Mouse (Mus musculus): ENCODE measurements around the gene Tdrkh. TPM values are rescaled to one million over a fixed set of nuclear protein-coding genes. Genes with fewer than 3 reads are reported as not detected.

Gene Tdrkh
- total RNA-seq, 2 experiments from 2014 or later, result 4.4 to 6.1 TPM

Other genes with a start within 250 kb of the Tdrkh start
- not detected for gene Gm10696, start 235.1 kb upstream of the Tdrkh start, total RNA-seq (2021)
- gene Gm5286, start 216.6 kb upstream of the Tdrkh start, total RNA-seq (2021), result not detected
- not detected for gene Gm4778, start 149.2 kb upstream of the Tdrkh start, total RNA-seq (2021)
- 10 to 100 TPM; 14.9 to 15.3 TPM for gene Them4, start 103.2 kb upstream of the Tdrkh start, total RNA-seq (2021)
- not detected for gene Them5, start 71.2 kb upstream of the Tdrkh start, total RNA-seq (2021)
- under 1 TPM; 0.20 to 0.21 TPM for gene C2cd4d, start 50.8 kb upstream of the Tdrkh start, total RNA-seq (2021)
- 10 to 100 TPM; 50.4 to 62.8 TPM for gene Rorc, start 40.5 kb upstream of the Tdrkh start, total RNA-seq (2021)
- gene Lingo4, start 14.8 kb upstream of the Tdrkh start, total RNA-seq (2021), result under 1 TPM; 0.10 to 0.13 TPM
- 10 to 100 TPM; 66.2 to 74.9 TPM for gene Mrpl9, start 30.0 kb downstream of the Tdrkh start, total RNA-seq (2021)
- gene Oaz3, start 30.6 kb downstream of the Tdrkh start, total RNA-seq (2021), result not detected
- gene Celf3, start 65.0 kb downstream of the Tdrkh start, total RNA-seq (2021), result not detected
- 1 to 10 TPM; 1.8 to 2.2 TPM for gene Riiad1, start 67.1 kb downstream of the Tdrkh start, total RNA-seq (2021)
- 10 to 100 TPM; 28.3 to 29.0 TPM for gene Snx27, start 169.4 kb downstream of the Tdrkh start, total RNA-seq (2021)
- gene Gm10972, start 229.8 kb downstream of the Tdrkh start, total RNA-seq (2021), result not detected
- 1 to 10 TPM; 3.0 to 3.5 TPM for gene Tuft1, start 245.6 kb downstream of the Tdrkh start, total RNA-seq (2021)